Mouse (Mus musculus) brown adipose tissue, adult 24 weeks (tissue): ENCODE results near the gene Slc48a1. TPM values are rescaled to one million over a fixed set of nuclear protein-coding genes. Genes with fewer than 3 reads are reported as not detected.

Experiments used
- H3K27ac ChIP-seq: fragments of 200-500 bp; replicated peaks from 2 replicates; pipeline ENCODE4 v1.5.1; 2012; ENCODE audit warnings: low read depth, mild to moderate bottlenecking, low read length
- H3K4me1 ChIP-seq: fragments of 200-500 bp; 2 replicates; pipeline ENCODE4 v1.6.1; 2012; ENCODE audit warnings: low read length, mixed read lengths; ENCODE audit not compliant: control insufficient read depth, insufficient read depth, insufficient read length
- H3K4me3 ChIP-seq: fragments of 200-500 bp; 2 replicates; pipeline ENCODE4 v1.5.1; 2012; ENCODE audit warnings: low read depth, mild to moderate bottlenecking, low read length, moderate library complexity; ENCODE audit not compliant: insufficient read depth
- polyA plus RNA-seq: library from polyadenylated mRNA; stranded (reverse); fragments of >200 nt; gene quantifications from 2 replicates; pipeline ENCODE4 v1.2.4, GENCODE M21; 2012; ENCODE audit not compliant: missing spikeins, insufficient read depth, insufficient read length

Slc48a1 gene
- polyA plus RNA-seq, 1 experiment, result 79.9 TPM

- no peak overlapping the region for H3K4me3 ChIP-seq
- H3K27ac ChIP-seq, result peak overlapping the region; percentile 54
- peaks cover 26% of the 10 kb centered on the region for H3K4me1 ChIP-seq
Measured at GRCm38 (mm10) chr15:97839473-97839872, 61.2 kb downstream of the Slc48a1 start.

DNA sequence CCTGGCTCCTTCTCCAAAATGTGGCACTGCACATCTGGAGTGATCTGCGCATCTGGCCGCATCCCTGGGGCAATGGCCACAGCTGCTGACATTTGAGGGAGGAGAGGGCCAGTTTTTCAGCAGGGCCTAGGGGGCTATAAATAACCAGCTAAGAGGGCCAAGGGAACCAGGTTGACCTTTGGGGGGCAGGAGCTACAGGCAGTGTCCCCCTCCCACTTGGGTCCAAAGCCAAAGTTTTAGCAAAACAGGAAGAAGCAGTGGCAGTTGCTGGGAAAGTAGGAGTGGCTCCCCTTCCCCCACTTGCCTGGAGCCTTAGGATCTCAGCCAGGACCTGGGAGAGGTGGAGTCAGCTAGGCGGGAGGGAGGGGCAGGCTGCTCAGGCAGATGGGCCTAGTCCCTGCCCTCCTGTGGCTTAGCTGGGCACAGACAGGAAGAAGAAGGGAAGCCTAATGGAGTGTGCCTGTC, 61.7 kb downstream of the Slc48a1 start:
- H3K4me1 ChIP-seq, result peaks cover 26% of the 10 kb centered on the region
- no peak overlapping the region for H3K4me3 ChIP-seq
- peak overlapping the region; percentile 75 for H3K27ac ChIP-seq

GRCm38 (mm10) chr15:97840781-97841180, 62.5 kb downstream of the Slc48a1 start:
- no peak overlapping the region for H3K4me3 ChIP-seq
- H3K27ac ChIP-seq, result peak overlapping the region; percentile 75; the same call in 1 of the 2 replicates
- H3K4me1 ChIP-seq, result peaks cover 26% of the 10 kb centered on the region

DNA sequence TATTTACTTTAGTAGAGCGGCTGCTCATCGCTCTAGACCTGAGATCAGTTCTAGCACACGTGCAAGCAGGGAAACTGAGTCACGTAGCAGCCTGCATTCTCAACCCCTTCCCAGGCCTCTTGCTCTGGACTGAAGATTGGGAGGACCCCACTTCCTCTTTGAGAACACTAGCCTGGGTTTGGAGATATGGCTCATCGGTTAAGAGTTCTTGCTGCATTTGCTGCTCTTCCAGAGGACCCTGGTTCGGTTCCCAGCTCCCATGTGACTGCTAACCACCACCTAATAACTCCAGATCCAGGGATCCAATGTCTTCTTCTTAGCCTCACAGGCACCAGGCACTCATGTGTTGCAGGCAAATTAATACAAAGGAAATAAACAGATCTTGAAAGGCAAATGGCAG, 63.1 kb downstream of the Slc48a1 start:
- H3K4me1 ChIP-seq, result peaks cover 26% of the 10 kb centered on the region
- no peak overlapping the region for H3K27ac ChIP-seq
- H3K4me3 ChIP-seq, result no peak overlapping the region

GRCm38 (mm10) chr15:97842058-97842457, 63.7 kb downstream of the Slc48a1 start:
- Histone ChIP-seq H3K27ac (no peak overlapping the region), H3K4me3 (no peak overlapping the region), H3K4me1 (peaks cover 26% of the 10 kb centered on the region)

Other genes with a start within 250 kb of the Slc48a1 start
- gene Rpap3, start 72.7 kb upstream of the Slc48a1 start, polyA plus RNA-seq, result 7.5 and 8.8 TPM in 2 replicates
- 0.63 and 2.0 TPM in 2 replicates for gene Endou, start 47.2 kb upstream of the Slc48a1 start, polyA plus RNA-seq
- 6.1 and 6.6 TPM in 2 replicates for gene Rapgef3, start 10.5 kb upstream of the Slc48a1 start, polyA plus RNA-seq
- gene Hdac7, start 66.0 kb downstream of the Slc48a1 start, polyA plus RNA-seq, result 10.0 and 10.2 TPM in 2 replicates
- 0.25 and 1.5 TPM in 2 replicates for gene Vdr, start 132.1 kb downstream of the Slc48a1 start, polyA plus RNA-seq
- 19.7 and 33.2 TPM in 2 replicates for gene Tmem106c, start 185.7 kb downstream of the Slc48a1 start, polyA plus RNA-seq
- not detected in 2 replicates for gene Col2a1, start 226.2 kb downstream of the Slc48a1 start, polyA plus RNA-seq